Mouse (Mus musculus) activated CD4-positive, CD25-positive, alpha-beta regulatory T cell, adult 9 weeks (primary cell): ENCODE results near the gene Nanos1. TPM values are rescaled to one million over a fixed set of nuclear protein-coding genes. Genes with fewer than 3 reads are reported as not detected.

Source experiments
- polyA plus RNA-seq: library from polyadenylated mRNA; unstranded; fragments of 100-300 nt; shearing (Covaris generic); gene quantifications from one replicate; pipeline ENCODE4 v1.2.1, GENCODE M21; 2017

Gene Nanos1
- polyA plus RNA-seq = 0.53 TPM

GRCm38 (mm10) chr19:60755438-60756191 is at the start of gene Nanos1:
Gene Nanos1 (plus strand): TSS chr19:60755987.

GRCm38 (mm10) chr19:60790551-60791161 is 34.9 kb downstream of the Nanos1 start, which contains the start of gene Eif3a:
Gene Eif3a (minus strand): TSS chr19:60790658.

Other genes starting within 250 kb of the Nanos1 start
- gene Cacul1, start 175.0 kb upstream of the Nanos1 start, polyA plus RNA-seq = 16.7 TPM
- 144 TPM for gene Eif3a, start 34.7 kb downstream of the Nanos1 start, polyA plus RNA-seq
- gene Fam45a, start 55.6 kb downstream of the Nanos1 start, polyA plus RNA-seq = 50.0 TPM
- 5.7 TPM for gene Sfxn4, start 105.5 kb downstream of the Nanos1 start, polyA plus RNA-seq
- 103 TPM for gene Prdx3, start 118.6 kb downstream of the Nanos1 start, polyA plus RNA-seq
- gene Grk5, start 133.8 kb downstream of the Nanos1 start, polyA plus RNA-seq = 2.5 TPM